Mouse (Mus musculus) forebrain, embryonic 12.5 days (tissue): ENCODE results near the gene Zfp692. TPM values are rescaled to one million over a fixed set of nuclear protein-coding genes. Genes with fewer than 3 reads are reported as not detected.
A peak's percentile ranks its signal among the peaks of the same experiment; 100 is the strongest.
"Not testable (repeated sequence)": the region's sequence is repeated elsewhere in the genome, so short reads cannot be mapped to it uniquely, and the experiment has no call there.

Source experiments
- ATAC-seq: fragments of 200-750 bp; cut with Nextera tagmentation; 2 replicates; pipeline ENCODE4 v1.8.0; 2017; ENCODE audit warnings: moderate TSS enrichment; ENCODE audit not compliant: low FRiP score
- H3K27ac ChIP-seq: fragments of 300-500 bp; sonication (generic); 2 replicates; pipeline ENCODE4 v1.5.1; 2016; ENCODE audit warnings: mild to moderate bottlenecking
- H3K27me3 ChIP-seq: fragments of 300-500 bp; sonication (generic); 2 replicates; pipeline ENCODE4 v1.6.1; 2016; ENCODE audit warnings: mild to moderate bottlenecking
- H3K36me3 ChIP-seq: fragments of 300-500 bp; sonication (generic); replicated peaks from 2 replicates; pipeline ENCODE4 v1.6.1; 2016; ENCODE audit warnings: mild to moderate bottlenecking
- H3K4me1 ChIP-seq: fragments of 300-500 bp; sonication (generic); 2 replicates; pipeline ENCODE4 v1.6.1; 2016
- H3K4me2 ChIP-seq: fragments of 300-500 bp; sonication (generic); 2 replicates; pipeline ENCODE4 v1.6.1; 2016; ENCODE audit warnings: mild to moderate bottlenecking, moderate library complexity
- H3K4me3 ChIP-seq: fragments of 300-500 bp; sonication (generic); replicated peaks from 2 replicates; pipeline ENCODE4 v1.5.1; 2016; ENCODE audit warnings: mild to moderate bottlenecking
- H3K9ac ChIP-seq: fragments of 300-500 bp; sonication (generic); 2 replicates; pipeline ENCODE4 v1.6.1; 2016; ENCODE audit warnings: mild to moderate bottlenecking
- H3K9me3 ChIP-seq: fragments of 300-500 bp; sonication (generic); 2 replicates; pipeline ENCODE4 v1.6.1; 2016
- WGBS: fragments of 180-500 bp; shearing (Covaris S2); methylation state at CpG from one replicate; pipeline ENCODE4 v1.1.7; 2016; 5-methylcytosine and 5-hydroxymethylcytosine counted together
- polyA plus RNA-seq: library from polyadenylated mRNA; unstranded; fragments of >200 nt; fragmentation: Nextera tagmentation; extraction: Ambion mirVana; gene quantifications from 2 replicates; pipeline ENCODE4 v1.2.1, GENCODE M21; 2016

The Zfp692 gene
- polyA plus RNA-seq, 1 experiment from 2014 or later, result 29.3 TPM

DNA sequence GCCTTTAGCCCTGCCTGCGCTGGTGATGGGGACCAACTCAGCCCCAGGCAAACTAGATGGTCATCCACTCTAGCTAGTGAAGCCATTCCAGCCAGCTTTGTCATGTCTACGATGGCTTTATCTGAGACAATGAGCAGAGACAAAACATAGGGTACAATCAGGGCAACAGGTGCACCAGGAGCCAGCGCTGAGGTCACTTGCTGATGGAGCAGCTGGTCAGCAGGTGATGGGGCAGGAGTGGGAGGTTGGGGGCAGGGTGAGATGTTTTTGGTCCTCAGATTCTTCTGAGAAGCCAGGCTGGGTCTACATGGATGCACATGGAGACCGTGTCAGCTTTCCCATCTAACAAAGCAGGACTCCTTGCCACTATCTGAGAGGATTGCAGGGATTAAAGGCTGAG, 16.1 kb upstream of the Zfp692 start:
- Histone ChIP-seq H3K4me3 (no peak overlapping the region), H3K4me1 (no peaks in the 10 kb centered on the region), H3K36me3 (no peaks in the 10 kb centered on the region), H3K27me3 (0 out of 2 replicates have a peak, but pooled peaks cover 2% of the 10 kb centered on the region), H3K9ac (no peak overlapping the region), H3K4me2 (no peak overlapping the region), H3K27ac (no peak overlapping the region), H3K9me3 (no peaks in the 10 kb centered on the region)
- WGBS, result 82% methylated on average over 4 of the region's 4 CpGs
- ATAC-seq, result no peak

DNA sequence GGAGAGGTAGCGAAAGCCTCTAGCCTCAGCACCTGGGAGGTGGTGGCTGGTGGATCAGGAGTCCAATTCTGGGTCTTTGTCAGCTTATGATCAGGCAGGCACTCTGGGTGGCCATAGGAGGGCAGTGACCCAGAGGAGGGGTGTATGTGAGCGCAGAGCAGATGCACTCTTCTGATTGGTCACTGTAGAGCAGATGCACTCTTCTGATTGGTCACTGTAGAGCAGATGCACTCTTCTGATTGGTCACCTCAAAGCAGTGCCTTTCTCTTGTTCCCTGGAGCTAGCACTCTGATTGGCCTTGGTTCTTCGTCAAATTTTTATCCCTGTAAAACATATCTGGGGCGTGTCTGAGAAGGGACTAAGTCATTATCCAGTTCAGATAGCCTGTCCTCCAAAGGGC, 14.1 kb upstream of the Zfp692 start:
- no peak overlapping the region for H3K4me2 ChIP-seq
- H3K9me3 ChIP-seq, result no peaks in the 10 kb centered on the region
- no peak for ATAC-seq
- no peaks in the 10 kb centered on the region for H3K36me3 ChIP-seq
- WGBS, result 56% methylated on average over 4 of the region's 4 CpGs
- H3K9ac ChIP-seq, result no peak overlapping the region
- H3K27ac ChIP-seq, result no peak overlapping the region
- no peaks in the 10 kb centered on the region for H3K4me1 ChIP-seq
- H3K27me3 ChIP-seq, result 0 out of 2 replicates have a peak, but pooled peaks cover 2% of the 10 kb centered on the region
- no peak overlapping the region for H3K4me3 ChIP-seq

- Histone ChIP-seq H3K9ac (no peak overlapping the region), H3K4me2 (no peak overlapping the region), H3K4me3 (no peak overlapping the region), H3K36me3 (no peaks in the 10 kb centered on the region), H3K27me3 (no peaks in the 10 kb centered on the region), H3K4me1 (no peaks in the 10 kb centered on the region; the same call in 1 of the 2 replicates), H3K27ac (no peak overlapping the region), H3K9me3 (no peaks in the 10 kb centered on the region)
- 35% methylated on average over 6 of the region's 6 CpGs for WGBS
- ATAC-seq, result no peak
Measured at GRCm38 (mm10) chr11:58297396-58297795, 9.5 kb upstream of the Zfp692 start.

DNA sequence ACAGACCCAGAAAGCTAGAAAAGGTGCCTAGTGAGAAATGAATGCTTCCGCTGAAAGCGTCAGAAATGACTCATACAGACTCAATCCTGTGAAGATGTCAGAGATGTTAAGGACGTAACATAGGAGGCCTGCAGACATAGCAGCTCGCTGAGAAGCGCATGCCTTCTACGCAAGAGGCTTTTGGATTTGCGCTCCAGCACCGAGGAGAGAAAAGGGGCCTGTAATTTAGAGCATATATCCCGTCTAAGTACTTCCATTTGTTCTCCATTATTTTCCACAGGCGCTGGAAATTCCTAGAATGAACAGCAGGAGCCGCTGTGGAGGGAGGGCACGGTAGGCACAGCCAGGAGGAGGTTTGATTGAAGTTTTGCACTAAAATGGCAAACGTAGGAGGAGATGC, 5.8 kb upstream of the Zfp692 start:
- 14% methylated on average over 13 of the region's 13 CpGs for WGBS
- H3K4me2 ChIP-seq, result peak overlapping the region; percentile 49
- 0 out of 2 replicates have a peak overlapping the region, but pooled peaks have one; percentile 38 for H3K27ac ChIP-seq
- no peaks in the 10 kb centered on the region for H3K27me3 ChIP-seq
- H3K4me1 ChIP-seq, result peaks cover 5% of the 10 kb centered on the region
- ATAC-seq, result no peak
- H3K9me3 ChIP-seq, result no peaks in the 10 kb centered on the region
- H3K9ac ChIP-seq, result no peak overlapping the region
- H3K36me3 ChIP-seq, result no peaks in the 10 kb centered on the region
- peak overlapping the region; percentile 60 for H3K4me3 ChIP-seq

- H3K27ac ChIP-seq, result peak overlapping the region; percentile 90
- H3K4me2 ChIP-seq, result peak overlapping the region; percentile 57
- H3K4me3 ChIP-seq, result peak overlapping the region; percentile 60
- no peaks in the 10 kb centered on the region for H3K36me3 ChIP-seq
- H3K4me1 ChIP-seq, result peaks cover 8% of the 10 kb centered on the region
- peak; percentile 89 for ATAC-seq
- no peaks in the 10 kb centered on the region for H3K27me3 ChIP-seq
- no peaks in the 10 kb centered on the region for H3K9me3 ChIP-seq
- under 1% methylated on average over 36 of the region's 36 CpGs for WGBS
- H3K9ac ChIP-seq, result peak overlapping the region; percentile 59
Measured at GRCm38 (mm10) chr11:58301837-58302754, 4.8 kb upstream of the Zfp692 start.

GRCm38 (mm10) chr11:58302774-58303445, 4.0 kb upstream of the Zfp692 start:
- peak overlapping the region; percentile 59 for H3K9ac ChIP-seq
- peak overlapping the region; percentile 60 for H3K4me3 ChIP-seq
- no peaks in the 10 kb centered on the region for H3K36me3 ChIP-seq
- under 1% methylated on average over 26 of the region's 26 CpGs for WGBS
- peak; percentile 36; the same call in 1 of the 2 replicates for ATAC-seq
- peaks cover under 1% of the 10 kb centered on the region; the same call in 1 of the 2 replicates for H3K27me3 ChIP-seq
- H3K4me2 ChIP-seq, result peak overlapping the region; percentile 57
- H3K27ac ChIP-seq, result peak overlapping the region; percentile 90
- peaks cover 15% of the 10 kb centered on the region for H3K4me1 ChIP-seq
- no peaks in the 10 kb centered on the region for H3K9me3 ChIP-seq

DNA sequence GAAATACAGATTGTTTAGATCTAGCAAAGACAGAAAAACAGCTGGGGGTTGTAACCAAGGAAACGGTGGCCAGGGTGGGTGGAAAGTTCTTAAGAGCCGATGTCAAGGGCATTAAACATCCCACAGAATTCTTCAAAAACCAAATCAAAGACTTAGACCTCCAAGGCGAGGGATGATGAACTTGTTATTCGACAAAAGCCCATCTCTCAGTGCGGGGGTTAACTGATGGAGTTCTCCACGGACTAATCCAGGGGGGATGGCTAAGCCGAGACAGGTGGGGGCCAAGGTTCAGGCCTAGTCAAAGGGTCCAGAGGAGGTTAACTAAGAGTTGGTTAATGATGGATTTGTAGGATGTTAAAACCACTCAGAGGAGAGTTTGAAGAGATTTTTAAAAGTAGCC, 3.3 kb upstream of the Zfp692 start:
- ATAC-seq, result no peak
- WGBS, result 11% methylated on average over 7 of the region's 7 CpGs
- peak overlapping the region; percentile 18 for H3K4me3 ChIP-seq
- peaks cover 3% of the 10 kb centered on the region; the same call in 1 of the 2 replicates for H3K27me3 ChIP-seq
- H3K27ac ChIP-seq, result 0 out of 2 replicates have a peak overlapping the region, but pooled peaks have one; percentile 53
- H3K9ac ChIP-seq, result no peak overlapping the region
- no peaks in the 10 kb centered on the region for H3K9me3 ChIP-seq
- peak overlapping the region; percentile 57 for H3K4me2 ChIP-seq
- peaks cover 18% of the 10 kb centered on the region for H3K4me1 ChIP-seq
- no peaks in the 10 kb centered on the region for H3K36me3 ChIP-seq

- not testable (repeated sequence) for H3K4me3 ChIP-seq, H3K4me2 ChIP-seq, H3K9me3 ChIP-seq, H3K27me3 ChIP-seq, ATAC-seq, H3K27ac ChIP-seq, H3K36me3 ChIP-seq, H3K9ac ChIP-seq
- peaks cover 18% of the 10 kb centered on the region for H3K4me1 ChIP-seq
- WGBS, result 94% methylated on average over 8 of the region's 8 CpGs
Measured at GRCm38 (mm10) chr11:58305299-58305698, 1.6 kb upstream of the Zfp692 start.

- H3K27ac ChIP-seq, result peak overlapping the region; percentile 67
- H3K27me3 ChIP-seq, result peaks cover 3% of the 10 kb centered on the region; the same call in 1 of the 2 replicates
- peak overlapping the region; percentile 92 for H3K4me2 ChIP-seq
- no peaks in the 10 kb centered on the region for H3K9me3 ChIP-seq
- H3K4me3 ChIP-seq, result peak overlapping the region; percentile 50
- H3K36me3 ChIP-seq, result peaks cover 21% of the 10 kb centered on the region
- H3K9ac ChIP-seq, result peak overlapping the region; percentile 70
- peaks cover 18% of the 10 kb centered on the region for H3K4me1 ChIP-seq
- WGBS, result under 1% methylated on average over 42 of the region's 42 CpGs
- ATAC-seq, result peak; percentile 47
Measured at GRCm38 (mm10) chr11:58307411-58308080, 677 bp downstream of the Zfp692 start.

GRCm38 (mm10) chr11:58308661-58309060, 1.8 kb downstream of the Zfp692 start:
- Histone ChIP-seq H3K27me3 (peaks cover 3% of the 10 kb centered on the region; the same call in 1 of the 2 replicates), H3K27ac (no peak overlapping the region), H3K9ac (no peak overlapping the region), H3K4me1 (peaks cover 15% of the 10 kb centered on the region), H3K4me2 (no peak overlapping the region), H3K9me3 (no peaks in the 10 kb centered on the region), H3K4me3 (no peak overlapping the region), H3K36me3 (peaks cover 21% of the 10 kb centered on the region)
- no peak for ATAC-seq
- 95% methylated on average over 9 of the region's 9 CpGs for WGBS

GRCm38 (mm10) chr11:58314069-58314468, 7.2 kb downstream of the Zfp692 start:
- H3K9ac ChIP-seq, result no peak overlapping the region
- H3K4me1 ChIP-seq, result no peaks in the 10 kb centered on the region
- no peak for ATAC-seq
- H3K36me3 ChIP-seq, result peaks cover 61% of the 10 kb centered on the region
- H3K27ac ChIP-seq, result no peak overlapping the region
- no peaks in the 10 kb centered on the region for H3K9me3 ChIP-seq
- 90% methylated on average over 6 of the region's 6 CpGs for WGBS
- H3K27me3 ChIP-seq, result no peaks in the 10 kb centered on the region
- no peak overlapping the region for H3K4me3 ChIP-seq
- H3K4me2 ChIP-seq, result no peak overlapping the region
